Mouse (Mus musculus) stomach, postnatal 0 days (tissue): ENCODE measurements around the gene Sim2.

Source experiments
- CTCF ChIP-seq: IDR thresholded peaks from 2 replicates; pipeline ENCODE4 v1.5.1; 2016; ENCODE audit warnings: antibody characterized with exemption, low read depth, mild to moderate bottlenecking, moderate library complexity
- EP300 ChIP-seq: optimal IDR thresholded peaks from 2 replicates; pipeline ENCODE3; 2016; ENCODE audit warnings: antibody characterized with exemption

- no peak for TF ChIP-seq CTCF
- no peak for TF ChIP-seq EP300
Observed at GRCm38 (mm10) chr16:94043797-94044196, 40.9 kb upstream of the Sim2 start.
